9 mouse cellular contexts compared by ENCODE assay signal in genomic region chr9:44709600-44709999, GRCm38 (mm10). TPM values are rescaled to one million over a fixed set of nuclear protein-coding genes. Genes with fewer than 3 reads are reported as not detected.
A peak's percentile ranks its signal among the peaks of the same experiment; 100 is the strongest.
DNase-seq lines count a peak whose midpoint lies in the region; ATAC-seq and TF ChIP-seq lines count a peak whose summit lies in the region.
"Had no signal": no experiment of that assay in that cellular context is flagged by ENCODE, and none has a peak within 500 bp of the region (broad histone marks: within the 10 kb centered on the region; RNA-seq: fewer than 3 reads in every experiment).

No protein-coding gene starts in this region.

- DNase-seq in gastrocnemius, adult 2 months, result peak; percentile 60
- DNase-seq in gastrocnemius, postnatal 14 days, result no peak
- no peak for DNase-seq in spleen, adult 2 months (ENCODE audit: low read depth in 1 of 2, low spot score in 2 of 2)
- DNase-seq in spleen, adult 18-20 months, result no peak
- DNase-seq in embryonic facial prominence, embryonic 11.5 days (ENCODE audit: low spot score), result peak; percentile 60
- peak; percentile 62 for DNase-seq in midbrain, embryonic 14.5 days
- no peak for DNase-seq in gastrocnemius, postnatal 36 days
- DNase-seq in hindbrain, embryonic 14.5 days (ENCODE audit: low spot score), result no peak

- H3K4me3 ChIP-seq in gastrocnemius, adult 2 months, result no peak overlapping the region
- no peak overlapping the region for H3K4me3 ChIP-seq in spleen, adult 2 months (ENCODE audit: extremely low read depth, insufficient read depth, insufficient read length)
- H3K4me3 ChIP-seq in embryonic facial prominence, embryonic 11.5 days (ENCODE audit: low read depth, low read length), result no peak overlapping the region
- no peak overlapping the region for H3K4me3 ChIP-seq in midbrain, embryonic 14.5 days (replicated peaks; ENCODE audit: low read depth, low read length)
- H3K4me3 ChIP-seq in hindbrain, embryonic 14.5 days (replicated peaks; ENCODE audit: low read length), result no peak overlapping the region

- no peak for ATAC-seq in embryonic facial prominence, embryonic 11.5 days (replicated peaks; ENCODE audit: insufficient number of reproducible peaks, low FRiP score, low TSS enrichment, low read depth)
- ATAC-seq in midbrain, embryonic 14.5 days (ENCODE audit: low FRiP score, low TSS enrichment), result no peak
- no peak for ATAC-seq in hindbrain, embryonic 14.5 days (ENCODE audit: low FRiP score)

- H3K4me2 ChIP-seq in embryonic facial prominence, embryonic 11.5 days (ENCODE audit: low read depth, low read length), result no peak overlapping the region
- H3K4me2 ChIP-seq in midbrain, embryonic 14.5 days (ENCODE audit: low read length), result no peak overlapping the region
- no peak overlapping the region for H3K4me2 ChIP-seq in hindbrain, embryonic 14.5 days (replicated peaks)

- H3K9me3 ChIP-seq in embryonic facial prominence, embryonic 11.5 days (replicated peaks; ENCODE audit: control insufficient read depth, low read length), result no peaks in the 10 kb centered on the region
- H3K9me3 ChIP-seq in midbrain, embryonic 14.5 days (ENCODE audit: control insufficient read depth, low read length), result no peaks in the 10 kb centered on the region
- H3K9me3 ChIP-seq in hindbrain, embryonic 14.5 days (ENCODE audit: control insufficient read depth, low read length), result no peaks in the 10 kb centered on the region

- H3K36me3 ChIP-seq in spleen, adult 2 months (ENCODE audit: control insufficient read depth, insufficient read depth, low read length), result no peaks in the 10 kb centered on the region
- H3K36me3 ChIP-seq in embryonic facial prominence, embryonic 11.5 days (replicated peaks; ENCODE audit: control insufficient read depth, insufficient read depth, low read depth, low read length), result no peaks in the 10 kb centered on the region; the same call in none of the 2 replicates
- H3K36me3 ChIP-seq in midbrain, embryonic 14.5 days (ENCODE audit: control insufficient read depth, insufficient read depth, low read length), result peaks cover 75% of the 10 kb centered on the region
- peaks cover 80% of the 10 kb centered on the region for H3K36me3 ChIP-seq in hindbrain, embryonic 14.5 days (replicated peaks; ENCODE audit: control insufficient read depth, insufficient read depth)

- intact Hi-C loops in gastrocnemius, adult 2 months (cut with DNase I), result no loop called here
- intact Hi-C loops in gastrocnemius, postnatal 14 days (cut with DNase I; ENCODE audit: low total_unique reads), result no loop called here
- intact Hi-C loops in gastrocnemius, postnatal 36 days (cut with DNase I), result no loop called here

- no peak overlapping the region for H3K9ac ChIP-seq in embryonic facial prominence, embryonic 11.5 days (replicated peaks; ENCODE audit: low read length)
- H3K9ac ChIP-seq in midbrain, embryonic 14.5 days (replicated peaks; ENCODE audit: low read length), result no peak overlapping the region
- H3K9ac ChIP-seq in hindbrain, embryonic 14.5 days, result no peak overlapping the region

- 68% methylated on average over 2 of the region's 2 CpGs for WGBS in spleen, adult 2 months
- WGBS in embryonic facial prominence, embryonic 11.5 days, result 51% methylated on average over 2 of the region's 2 CpGs
- 57% methylated on average over 2 of the region's 2 CpGs for WGBS in midbrain, embryonic 14.5 days
- WGBS in hindbrain, embryonic 14.5 days, result 45% methylated on average over 2 of the region's 2 CpGs

- H3K4me1 ChIP-seq in spleen, adult 2 months (ENCODE audit: control insufficient read depth, insufficient read depth, insufficient read length), result peaks cover 4% of the 10 kb centered on the region
- H3K4me1 ChIP-seq in embryonic facial prominence, embryonic 11.5 days (ENCODE audit: control insufficient read depth, insufficient read depth, low read length), result peaks cover 11% of the 10 kb centered on the region; the same call in 1 of the 2 replicates
- H3K4me1 ChIP-seq in midbrain, embryonic 14.5 days (ENCODE audit: control insufficient read depth, insufficient read depth, low read length), result peaks cover 16% of the 10 kb centered on the region
- H3K4me1 ChIP-seq in hindbrain, embryonic 14.5 days (replicated peaks; ENCODE audit: control insufficient read depth, insufficient read depth, low read length), result peaks cover 15% of the 10 kb centered on the region

- H3K27ac ChIP-seq in gastrocnemius, adult 2 months, result peak overlapping the region; percentile 73
- no peak overlapping the region for H3K27ac ChIP-seq in spleen, adult 2 months (ENCODE audit: insufficient read depth, low read length)
- H3K27ac ChIP-seq in embryonic facial prominence, embryonic 11.5 days (replicated peaks; ENCODE audit: low read depth, low read length), result no peak overlapping the region
- H3K27ac ChIP-seq in midbrain, embryonic 14.5 days (replicated peaks; ENCODE audit: low read depth, low read length), result no peak overlapping the region
- no peak overlapping the region for H3K27ac ChIP-seq in hindbrain, embryonic 14.5 days

- H3K27me3 ChIP-seq in spleen, adult 2 months (ENCODE audit: control insufficient read depth, insufficient read depth, low read length), result no peaks in the 10 kb centered on the region
- no peaks in the 10 kb centered on the region for H3K27me3 ChIP-seq in embryonic facial prominence, embryonic 11.5 days (ENCODE audit: control insufficient read depth, insufficient read depth, low read length)
- no peaks in the 10 kb centered on the region for H3K27me3 ChIP-seq in midbrain, embryonic 14.5 days (ENCODE audit: control insufficient read depth, insufficient read depth, low read length)
- H3K27me3 ChIP-seq in hindbrain, embryonic 14.5 days (ENCODE audit: control insufficient read depth, insufficient read depth, low read length), result no peaks in the 10 kb centered on the region

- TF ChIP-seq CTCF in gastrocnemius, adult 2 months (IDR thresholded peaks at IDR 0.05), result peak; percentile 52
- TF ChIP-seq CTCF in spleen, adult 2 months (IDR thresholded peaks at IDR 0.05; ENCODE audit: extremely low read depth, insufficient read depth, insufficient read length, insufficient replicate concordance), result peak; percentile 14; the same call in 1 of the 2 replicates

- no peak for TF ChIP-seq POLR2A in spleen, adult 2 months (IDR thresholded peaks at IDR 0.05; ENCODE audit: low read depth, low read length)

RNA-seq across cellular contexts. Expression of gene Phldb1, which starts 25.4 kb away (rescaled TPM):
- total RNA-seq in gastrocnemius, adult 2 months (2021), result 10 to 100 TPM; 29.3 to 32.1 TPM
- 10 to 100 TPM; 43.8 to 47.6 TPM for total RNA-seq in gastrocnemius, postnatal 14 days (2021)
- 12.3 and 16.0 TPM in 2 replicates for polyA plus RNA-seq in spleen, adult 2 months (2012; rRNA removed)
- polyA plus RNA-seq in embryonic facial prominence, embryonic 11.5 days (2014; fragmentation: Nextera tagmentation; extraction: Ambion mirVana), result 27.8 and 30.0 TPM in 2 replicates
- polyA plus RNA-seq in midbrain, embryonic 14.5 days (2014; fragmentation: Nextera tagmentation; extraction: Ambion mirVana), result 46.7 and 51.1 TPM in 2 replicates
- 10 to 100 TPM; 33.5 to 33.9 TPM for total RNA-seq in gastrocnemius, postnatal 36 days (2021)
- polyA plus RNA-seq in hindbrain, embryonic 14.5 days (2014; fragmentation: Nextera tagmentation; extraction: Ambion mirVana), result 41.9 and 46.4 TPM in 2 replicates

RNA-seq across cellular contexts. Expression of gene Treh, which starts 36.6 kb away (rescaled TPM):
- total RNA-seq in gastrocnemius, adult 2 months (2021), result not detected
- total RNA-seq in gastrocnemius, postnatal 14 days (2021), result not detected
- polyA plus RNA-seq in spleen, adult 2 months (2012; rRNA removed), result not detected in 2 replicates
- polyA plus RNA-seq in embryonic facial prominence, embryonic 11.5 days (2014; fragmentation: Nextera tagmentation; extraction: Ambion mirVana), result not detected in 2 replicates
- polyA plus RNA-seq in midbrain, embryonic 14.5 days (2014; fragmentation: Nextera tagmentation; extraction: Ambion mirVana), result not detected in 2 replicates
- not detected for total RNA-seq in gastrocnemius, postnatal 36 days (2021)
- polyA plus RNA-seq in hindbrain, embryonic 14.5 days (2014; fragmentation: Nextera tagmentation; extraction: Ambion mirVana), result not detected in 2 replicates
- total RNA-seq: left cerebral cortex, postnatal 10 days had no signal

RNA-seq across cellular contexts. Expression of gene Arcn1, which starts 58.0 kb away (rescaled TPM):
- total RNA-seq in gastrocnemius, adult 2 months (2021), result 10 to 100 TPM; 83.0 to 85.3 TPM
- total RNA-seq in gastrocnemius, postnatal 14 days (2021), result 10 to 100 TPM; 65.1 to 69.9 TPM
- 18.1 and 18.7 TPM in 2 replicates for polyA plus RNA-seq in spleen, adult 2 months (2012; rRNA removed)
- polyA plus RNA-seq in embryonic facial prominence, embryonic 11.5 days (2014; fragmentation: Nextera tagmentation; extraction: Ambion mirVana), result 208 and 223 TPM in 2 replicates
- 99.8 and 160 TPM in 2 replicates for polyA plus RNA-seq in midbrain, embryonic 14.5 days (2014; fragmentation: Nextera tagmentation; extraction: Ambion mirVana)
- 10 to 100 TPM; 62.6 to 73.4 TPM for total RNA-seq in gastrocnemius, postnatal 36 days (2021)
- 148 and 169 TPM in 2 replicates for polyA plus RNA-seq in hindbrain, embryonic 14.5 days (2014; fragmentation: Nextera tagmentation; extraction: Ambion mirVana)

RNA-seq across cellular contexts. Expression of gene Ift46, which starts 58.1 kb away (rescaled TPM):
- total RNA-seq in gastrocnemius, adult 2 months (2021), result 10 to 100 TPM; 27.4 to 28.4 TPM
- 10 to 100 TPM; 29.2 to 38.8 TPM for total RNA-seq in gastrocnemius, postnatal 14 days (2021)
- 14.6 and 22.1 TPM in 2 replicates for polyA plus RNA-seq in spleen, adult 2 months (2012; rRNA removed)
- polyA plus RNA-seq in embryonic facial prominence, embryonic 11.5 days (2014; fragmentation: Nextera tagmentation; extraction: Ambion mirVana), result 142 and 152 TPM in 2 replicates
- polyA plus RNA-seq in midbrain, embryonic 14.5 days (2014; fragmentation: Nextera tagmentation; extraction: Ambion mirVana), result 187 and 211 TPM in 2 replicates
- total RNA-seq in gastrocnemius, postnatal 36 days (2021), result 10 to 100 TPM; 21.4 to 28.2 TPM
- 141 and 158 TPM in 2 replicates for polyA plus RNA-seq in hindbrain, embryonic 14.5 days (2014; fragmentation: Nextera tagmentation; extraction: Ambion mirVana)

Comparison
In these comparisons a context has a peak if more than half of its experiments do, and no peak if none do; other contexts are left out.
1. DNase-seq: peak in gastrocnemius, adult 2 months (single experiment), embryonic facial prominence, embryonic 11.5 days (single experiment) and midbrain, embryonic 14.5 days (single experiment); none in gastrocnemius, postnatal 14 days (single experiment), spleen, adult 2 months (0 of 2), spleen, adult 18-20 months (0 of 2), gastrocnemius, postnatal 36 days (0 of 2) and hindbrain, embryonic 14.5 days (single experiment).